Mouse (Mus musculus) cerebellum, adult 2 months (tissue): ENCODE data around the gene Optn.

Source experiments
- CTCF ChIP-seq: fragments of 200-500 bp; IDR thresholded peaks from 2 replicates; pipeline ENCODE4 v1.5.1; 2011; ENCODE audit warnings: low read depth, mild to moderate bottlenecking, control low read depth, low read length, moderate library complexity, borderline replicate concordance; ENCODE audit not compliant: insufficient read depth
- POLR2A ChIP-seq: fragments of 200-500 bp; IDR thresholded peaks from 2 replicates; pipeline ENCODE4 v1.6.1; 2011; ENCODE audit warnings: low read length, control low read depth, borderline replicate concordance; ENCODE audit not compliant: insufficient read depth

DNA sequence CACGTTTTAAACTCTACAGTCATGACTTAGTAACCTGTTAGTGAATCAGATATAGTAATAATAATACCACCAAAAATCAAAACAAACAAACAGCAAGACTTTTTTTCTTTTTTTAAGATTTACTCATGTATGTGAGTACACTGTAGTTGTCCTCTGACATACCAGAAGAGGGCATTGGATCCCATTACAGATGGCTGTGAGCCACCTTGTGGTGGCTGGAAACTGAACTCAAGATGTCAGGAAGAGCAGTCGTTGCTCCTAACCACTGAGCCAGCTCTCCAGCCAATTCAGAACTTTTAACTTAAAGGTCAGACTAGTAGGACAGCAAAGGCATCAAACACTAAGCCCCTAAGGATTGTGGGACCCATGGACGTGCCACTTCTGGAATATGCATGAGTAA is 64.9 kb downstream of the Optn start:
- TF ChIP-seq CTCF (no peak), POLR2A (no peak)
